8 mouse cellular contexts compared by ENCODE assay signal in genomic region chr2:145884036-145884912, GRCm38 (mm10). TPM values are rescaled to one million over a fixed set of nuclear protein-coding genes. Genes with fewer than 3 reads are reported as not detected.
DNase-seq lines count a peak whose midpoint lies in the region; ATAC-seq and TF ChIP-seq lines count a peak whose summit lies in the region.

No protein-coding gene starts in this region.

- peaks cover 46% of the 10 kb centered on the region for H3K36me3 ChIP-seq in lung, embryonic 15.5 days
- peaks cover 37% of the 10 kb centered on the region for H3K36me3 ChIP-seq in embryonic facial prominence, embryonic 15.5 days
- peaks cover 38% of the 10 kb centered on the region for H3K36me3 ChIP-seq in kidney, postnatal 0 days (ENCODE audit: insufficient read depth, low read length)
- peaks cover 22% of the 10 kb centered on the region; the same call in 1 of the 2 replicates for H3K36me3 ChIP-seq in stomach, embryonic 15.5 days

- H3K4me1 ChIP-seq in lung, embryonic 15.5 days, result peaks cover 36% of the 10 kb centered on the region
- peaks cover 79% of the 10 kb centered on the region for H3K4me1 ChIP-seq in embryonic facial prominence, embryonic 15.5 days
- H3K4me1 ChIP-seq in kidney, postnatal 0 days (replicated peaks; ENCODE audit: insufficient read depth, low read length), result peaks cover 15% of the 10 kb centered on the region; the same call in 1 of the 2 replicates
- H3K4me1 ChIP-seq in stomach, embryonic 15.5 days, result peaks cover 22% of the 10 kb centered on the region

- no peak for DNase-seq in lung, adult 18-20 months
- DNase-seq in kidney, postnatal 0 days (ENCODE audit: low spot score), result peak; percentile 41
- DNase-seq in cerebellum, adult 11-12 months, result no peak
- DNase-seq in right cerebral cortex, postnatal 36 days (ENCODE audit: low spot score in 2 of 2), result no peak

- no peaks in the 10 kb centered on the region for H3K9me3 ChIP-seq in lung, embryonic 15.5 days
- no peaks in the 10 kb centered on the region for H3K9me3 ChIP-seq in embryonic facial prominence, embryonic 15.5 days (replicated peaks)
- H3K9me3 ChIP-seq in kidney, postnatal 0 days (replicated peaks; ENCODE audit: low read length), result no peaks in the 10 kb centered on the region
- H3K9me3 ChIP-seq in stomach, embryonic 15.5 days, result no peaks in the 10 kb centered on the region

- ATAC-seq in lung, embryonic 15.5 days (ENCODE audit: borderline replicate concordance, extremely low read depth, low FRiP score, low TSS enrichment), result no peak
- ATAC-seq in embryonic facial prominence, embryonic 15.5 days (ENCODE audit: insufficient number of reproducible peaks, low FRiP score, low TSS enrichment, low read depth), result no peak
- ATAC-seq in kidney, postnatal 0 days (replicated peaks; ENCODE audit: low FRiP score, low read depth), result peak; percentile 54
- ATAC-seq in stomach, embryonic 15.5 days (ENCODE audit: insufficient read depth, low FRiP score, low read depth), result no peak
- ATAC-seq in erythroblast, adult 5-6 weeks (replicated peaks; ENCODE audit: low FRiP score, poor library complexity, severe bottlenecking), result no peak

- H3K27me3 ChIP-seq in lung, embryonic 15.5 days, result no peaks in the 10 kb centered on the region
- H3K27me3 ChIP-seq in embryonic facial prominence, embryonic 15.5 days, result no peaks in the 10 kb centered on the region
- H3K27me3 ChIP-seq in kidney, postnatal 0 days (ENCODE audit: insufficient read depth, low read length), result no peaks in the 10 kb centered on the region
- no peaks in the 10 kb centered on the region for H3K27me3 ChIP-seq in stomach, embryonic 15.5 days (replicated peaks)

- H3K4me2 ChIP-seq in lung, embryonic 15.5 days, result 0 out of 2 replicates have a peak overlapping the region, but pooled peaks have one; percentile 8
- no peak overlapping the region for H3K4me2 ChIP-seq in embryonic facial prominence, embryonic 15.5 days (replicated peaks)
- no peak overlapping the region for H3K4me2 ChIP-seq in kidney, postnatal 0 days (ENCODE audit: low read length)
- H3K4me2 ChIP-seq in stomach, embryonic 15.5 days, result no peak overlapping the region

- no peak overlapping the region for H3K9ac ChIP-seq in lung, embryonic 15.5 days
- 0 out of 2 replicates have a peak overlapping the region, but pooled peaks have one; percentile 4 for H3K9ac ChIP-seq in embryonic facial prominence, embryonic 15.5 days
- 0 out of 2 replicates have a peak overlapping the region, but pooled peaks have one; percentile 13 for H3K9ac ChIP-seq in kidney, postnatal 0 days (ENCODE audit: low read depth, low read length)
- no peak overlapping the region for H3K9ac ChIP-seq in stomach, embryonic 15.5 days

- H3K4me3 ChIP-seq in lung, embryonic 15.5 days, result no peak overlapping the region
- H3K4me3 ChIP-seq in embryonic facial prominence, embryonic 15.5 days (replicated peaks), result no peak overlapping the region
- H3K4me3 ChIP-seq in kidney, postnatal 0 days (replicated peaks; ENCODE audit: low read depth, low read length), result no peak overlapping the region
- H3K4me3 ChIP-seq in stomach, embryonic 15.5 days (replicated peaks), result no peak overlapping the region

- WGBS in lung, embryonic 15.5 days, result 26% methylated on average over 17 of the region's 17 CpGs
- WGBS in embryonic facial prominence, embryonic 15.5 days, result 21% methylated on average over 17 of the region's 17 CpGs
- WGBS in kidney, postnatal 0 days, result 28% methylated on average over 17 of the region's 17 CpGs
- WGBS in stomach, embryonic 15.5 days, result 32% methylated on average over 17 of the region's 17 CpGs

- H3K27ac ChIP-seq in lung, embryonic 15.5 days, result peak overlapping the region; percentile 79
- H3K27ac ChIP-seq in embryonic facial prominence, embryonic 15.5 days (replicated peaks), result peak overlapping the region; percentile 87
- peak overlapping the region; percentile 78 for H3K27ac ChIP-seq in kidney, postnatal 0 days
- H3K27ac ChIP-seq in stomach, embryonic 15.5 days, result peak overlapping the region; percentile 79

- no peak for TF ChIP-seq CTCF in kidney, postnatal 0 days (IDR thresholded peaks at IDR 0.05; ENCODE audit: low read depth)

RNA-seq across cellular contexts. Expression of gene Naa20, which starts 17.6 kb away (rescaled TPM):
- 160 and 163 TPM in 2 replicates for polyA plus RNA-seq in lung, embryonic 15.5 days (2015; fragmentation: Nextera tagmentation; extraction: Ambion mirVana)
- polyA plus RNA-seq in embryonic facial prominence, embryonic 15.5 days (2015; fragmentation: Nextera tagmentation; extraction: Ambion mirVana), result 151 and 160 TPM in 2 replicates
- 203 and 212 TPM in 2 replicates for polyA plus RNA-seq in kidney, postnatal 0 days (2015; fragmentation: Nextera tagmentation; extraction: Ambion mirVana)
- polyA plus RNA-seq in stomach, embryonic 15.5 days (2015; fragmentation: Nextera tagmentation; extraction: Ambion mirVana), result 153 and 164 TPM in 2 replicates
- 9.2 and 24.0 TPM in 2 replicates for total RNA-seq in erythroblast, adult 5-6 weeks (2015; ENCODE audit: low replicate concordance)
- total RNA-seq in erythroblast, adult 5-6 weeks (2017; ENCODE audit: low replicate concordance), result 11.8 and 22.2 TPM in 2 replicates

RNA-seq across cellular contexts. Expression of gene Cfap61, which starts 50.3 kb away (rescaled TPM):
- 0.29 and 1.2 TPM in 2 replicates for polyA plus RNA-seq in lung, embryonic 15.5 days (2015; fragmentation: Nextera tagmentation; extraction: Ambion mirVana)
- 1.9 and 3.4 TPM in 2 replicates for polyA plus RNA-seq in embryonic facial prominence, embryonic 15.5 days (2015; fragmentation: Nextera tagmentation; extraction: Ambion mirVana)
- 0.32 and 0.51 TPM in 2 replicates for polyA plus RNA-seq in kidney, postnatal 0 days (2015; fragmentation: Nextera tagmentation; extraction: Ambion mirVana)
- 0.66 and 1.7 TPM in 2 replicates for polyA plus RNA-seq in stomach, embryonic 15.5 days (2015; fragmentation: Nextera tagmentation; extraction: Ambion mirVana)
- total RNA-seq in erythroblast, adult 5-6 weeks (2015; ENCODE audit: low replicate concordance), result not detected in 2 replicates
- total RNA-seq in erythroblast, adult 5-6 weeks (2017; ENCODE audit: low replicate concordance), result not detected in 2 replicates

RNA-seq across cellular contexts. Expression of gene Crnkl1, which starts 50.5 kb away (rescaled TPM):
- polyA plus RNA-seq in lung, embryonic 15.5 days (2015; fragmentation: Nextera tagmentation; extraction: Ambion mirVana), result 23.8 and 28.1 TPM in 2 replicates
- polyA plus RNA-seq in embryonic facial prominence, embryonic 15.5 days (2015; fragmentation: Nextera tagmentation; extraction: Ambion mirVana), result 27.0 and 27.7 TPM in 2 replicates
- polyA plus RNA-seq in kidney, postnatal 0 days (2015; fragmentation: Nextera tagmentation; extraction: Ambion mirVana), result 23.6 and 24.4 TPM in 2 replicates
- polyA plus RNA-seq in stomach, embryonic 15.5 days (2015; fragmentation: Nextera tagmentation; extraction: Ambion mirVana), result 19.9 and 20.9 TPM in 2 replicates
- total RNA-seq in erythroblast, adult 5-6 weeks (2015; ENCODE audit: low replicate concordance), result 13.3 and 35.5 TPM in 2 replicates
- total RNA-seq in erythroblast, adult 5-6 weeks (2017; ENCODE audit: low replicate concordance), result 70.3 and 93.8 TPM in 2 replicates

Comparison
In these comparisons a context has a peak if more than half of its experiments do, and no peak if none do; other contexts are left out.
1. H3K9ac ChIP-seq: peak in embryonic facial prominence, embryonic 15.5 days (single experiment) and kidney, postnatal 0 days (single experiment); none in lung, embryonic 15.5 days (single experiment) and stomach, embryonic 15.5 days (single experiment).
2. Peak in every context shown above with its lines, with median percentiles within 50 percentile points of each other: H3K27ac ChIP-seq.